ENCODE assay signal across 8 mouse cellular contexts in the genomic region with DNA sequence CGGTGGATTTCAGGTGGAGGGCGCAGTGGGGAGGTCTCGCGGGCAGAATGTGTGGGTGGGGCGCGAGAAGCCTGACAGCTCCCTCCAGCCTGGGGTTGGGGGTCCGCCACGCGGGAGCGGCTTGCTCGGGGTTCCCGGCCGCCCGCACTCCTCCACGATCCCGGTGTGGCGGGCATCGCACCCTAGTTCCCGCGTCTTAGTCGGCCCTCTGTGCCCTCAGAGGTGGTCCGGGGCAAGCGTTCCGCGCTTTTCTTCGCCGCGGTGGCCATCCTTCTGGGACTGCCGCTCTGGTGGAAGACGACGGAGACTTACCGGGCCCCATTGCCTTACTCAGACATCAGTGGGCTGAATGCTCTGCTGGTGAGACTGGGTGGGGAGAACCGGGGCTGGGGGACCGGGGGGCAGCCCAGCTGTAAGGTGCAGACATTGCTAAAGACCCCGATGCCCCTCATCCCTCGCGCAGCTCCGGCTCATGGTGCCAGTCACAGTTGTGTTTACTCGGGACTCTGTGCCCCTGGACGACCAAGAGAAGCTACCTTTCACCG. TPM values are rescaled to one million over a fixed set of nuclear protein-coding genes. Genes with fewer than 3 reads are reported as not detected.
DNase-seq lines count a peak whose midpoint lies in the region; ATAC-seq and TF ChIP-seq lines count a peak whose summit lies in the region.

No protein-coding gene starts in this region.

- TF ChIP-seq POLR2A in MEL (IDR thresholded peaks at IDR 0.05; ENCODE audit: control insufficient read depth in 1 of 2, insufficient read depth in 1 of 2, low read depth in 1 of 2, low read length in 2 of 2, poor library complexity in 1 of 2): no peak; a peak in 1 of 4 replicates

- no peak for TF ChIP-seq CTCF in MEL (IDR thresholded peaks at IDR 0.05 in 2 of 3, conservative IDR thresholded peaks at IDR 0.05 in 1 of 3; ENCODE audit: control insufficient read depth in 1 of 3, insufficient read depth in 1 of 3, low read depth in 2 of 3, low read length in 3 of 3, poor library complexity in 1 of 3, severe bottlenecking in 1 of 3)
- TF ChIP-seq CTCF in forebrain, postnatal 0 days (IDR thresholded peaks at IDR 0.05; ENCODE audit: low read depth): no peak

- no peak for TF ChIP-seq RAD21 in MEL (IDR thresholded peaks at IDR 0.05; ENCODE audit: low read depth, low read length)

- H3K4me2 ChIP-seq in heart, embryonic 16.5 days (ENCODE audit: low read depth, low read length): peak overlapping the region; percentile 83
- H3K4me2 ChIP-seq in forebrain, postnatal 0 days (ENCODE audit: low read depth): peak overlapping the region; percentile 66

- H3K27me3 ChIP-seq in heart, embryonic 16.5 days (ENCODE audit: control insufficient read depth, insufficient read depth, low read length): no peaks in the 10 kb centered on the region
- no peaks in the 10 kb centered on the region for H3K27me3 ChIP-seq in MEL (ENCODE audit: control insufficient read depth in 1 of 2, insufficient read depth in 2 of 2, low read length in 2 of 2)
- no peaks in the 10 kb centered on the region for H3K27me3 ChIP-seq in forebrain, postnatal 0 days (ENCODE audit: insufficient read depth, low read length)

- peaks cover 15% of the 10 kb centered on the region for H3K4me1 ChIP-seq in heart, embryonic 16.5 days (ENCODE audit: control insufficient read depth, insufficient read depth, low read length)
- H3K4me1 ChIP-seq in MEL (ENCODE audit: control insufficient read depth in 1 of 2, insufficient read depth in 2 of 2, low read length in 2 of 2): peaks cover 3 to 4% of the 10 kb centered on the region in 2 experiments; a peak in 2 of 4 replicates
- H3K4me1 ChIP-seq in forebrain, postnatal 0 days (ENCODE audit: insufficient read depth): no peaks in the 10 kb centered on the region

- DNase-seq in heart, adult 18-20 months: no peak
- no peak for DNase-seq in MEL (ENCODE audit: low read depth, low spot score)
- DNase-seq in forebrain, postnatal 0 days: no peak
- DNase-seq in thymus, postnatal 14 days: no peak
- no peak for DNase-seq in embryo, embryonic 11 days

- peaks cover 6% of the 10 kb centered on the region for H3K36me3 ChIP-seq in heart, embryonic 16.5 days (ENCODE audit: control insufficient read depth, insufficient read depth)
- peaks cover 2 to 6% of the 10 kb centered on the region in 2 experiments; a peak in 1 of 4 replicates for H3K36me3 ChIP-seq in MEL (ENCODE audit: control insufficient read depth in 1 of 2, insufficient read depth in 2 of 2, low read length in 2 of 2)
- peaks cover 9% of the 10 kb centered on the region for H3K36me3 ChIP-seq in forebrain, postnatal 0 days (ENCODE audit: insufficient read depth)

- WGBS in heart, embryonic 16.5 days: under 1% methylated on average over 41 of the region's 41 CpGs
- WGBS in forebrain, postnatal 0 days: under 1% methylated on average over 41 of the region's 41 CpGs

- peaks cover 8% of the 10 kb centered on the region for H3K79me2 ChIP-seq in MEL (ENCODE audit: control insufficient read depth, insufficient read depth, low read length, poor library complexity)

- H3K9me3 ChIP-seq in heart, embryonic 16.5 days (replicated peaks; ENCODE audit: control insufficient read depth, low read length): no peaks in the 10 kb centered on the region
- H3K9me3 ChIP-seq in MEL (replicated peaks; ENCODE audit: insufficient read depth, low read length): no peaks in the 10 kb centered on the region
- H3K9me3 ChIP-seq in forebrain, postnatal 0 days (ENCODE audit: low read length): no peaks in the 10 kb centered on the region

- peak; percentile 35 for ATAC-seq in heart, embryonic 16.5 days (replicated peaks; ENCODE audit: extremely low read depth, insufficient read depth, low FRiP score)
- ATAC-seq in forebrain, postnatal 0 days: peak; percentile 67
- ATAC-seq in megakaryocyte-erythroid progenitor cell, adult 5-6 weeks (replicated peaks; ENCODE audit: low FRiP score, low TSS enrichment, poor library complexity, severe bottlenecking): peak; percentile 20; the same call in 1 of the 2 replicates
- ATAC-seq in monocyte, adult 5-6 weeks (replicated peaks; ENCODE audit: insufficient number of reproducible peaks, low FRiP score, low TSS enrichment, poor library complexity, severe bottlenecking): no peak

- no peak overlapping the region for H3K27ac ChIP-seq in heart, embryonic 16.5 days (ENCODE audit: low read length)
- H3K27ac ChIP-seq in MEL (ENCODE audit: control insufficient read depth, low read depth, low read length): peak overlapping the region; percentile 61
- 0 out of 2 replicates have a peak overlapping the region, but pooled peaks have one; percentile 50 for H3K27ac ChIP-seq in forebrain, postnatal 0 days (ENCODE audit: low read depth, low read length)

- peak overlapping the region; percentile 94 for H3K4me3 ChIP-seq in heart, embryonic 16.5 days (ENCODE audit: low read length)
- peak overlapping the region; percentile 67 to 86 for H3K4me3 ChIP-seq in MEL (ENCODE audit: control insufficient read depth in 1 of 2, insufficient read depth in 1 of 2, low read depth in 2 of 2, low read length in 2 of 2)
- peak overlapping the region; percentile 88 for H3K4me3 ChIP-seq in forebrain, postnatal 0 days (ENCODE audit: low read depth, low read length)

- TF ChIP-seq EP300 in MEL (IDR thresholded peaks at IDR 0.05; ENCODE audit: low read depth in 1 of 2, low read length in 2 of 2): no peak

- H3K9ac ChIP-seq in heart, embryonic 16.5 days (ENCODE audit: low read length): peak overlapping the region; percentile 92
- H3K9ac ChIP-seq in MEL (ENCODE audit: control insufficient read depth, low read depth, low read length, poor library complexity, severe bottlenecking): peak overlapping the region; percentile 86
- H3K9ac ChIP-seq in forebrain, postnatal 0 days: peak overlapping the region; percentile 81

RNA-seq across cellular contexts. Expression of a gene that starts 0.4 kb away (rescaled TPM):
- 52.3 and 56.3 TPM in 2 replicates for polyA plus RNA-seq in heart, embryonic 16.5 days (2015; fragmentation: Nextera tagmentation; extraction: Ambion mirVana)
- total RNA-seq in heart, adult 18-20 months (2021): 10 to 100 TPM; 24.6 to 26.7 TPM
- total RNA-seq in MEL (2012; rRNA removed): 27.6 and 28.5 TPM in 2 replicates
- polyA plus RNA-seq in MEL (2012; ENCODE audit: insufficient read depth in 1 of 2, insufficient read length in 2 of 2, low read depth in 1 of 2, low replicate concordance in 2 of 2, missing spikeins in 1 of 2): 10 to 100 TPM; 51.2 to 97.1 TPM
- total RNA-seq in forebrain, postnatal 0 days (2014; rRNA removed): 33.0 and 43.1 TPM in 2 replicates
- polyA plus RNA-seq in forebrain, postnatal 0 days (2015; fragmentation: Nextera tagmentation; extraction: Ambion mirVana): 63.7 and 76.8 TPM in 2 replicates
- total RNA-seq in megakaryocyte-erythroid progenitor cell, adult 5-6 weeks (2014; fragmentation: Nextera tagmentation): 40.5 and 44.5 TPM in 2 replicates
- total RNA-seq in megakaryocyte-erythroid progenitor cell, adult 5-6 weeks (2017): 10.0 and 10.4 TPM in 2 replicates
- 17.5 to 25.1 TPM (median 18.5 TPM) in 3 replicates for total RNA-seq in monocyte, adult 5-6 weeks (2017)

RNA-seq across cellular contexts. Expression of a gene that starts 5.8 kb away (rescaled TPM):
- polyA plus RNA-seq in heart, embryonic 16.5 days (2015; fragmentation: Nextera tagmentation; extraction: Ambion mirVana): 29.0 and 30.7 TPM in 2 replicates
- total RNA-seq in heart, adult 18-20 months (2021): 1 to 10 TPM in 1 of 2 experiments, under 1 TPM in 1; 0.97 to 1.2 TPM
- 3.0 and 4.0 TPM in 2 replicates for total RNA-seq in MEL (2012; rRNA removed)
- 1 to 10 TPM in 1 of 2 experiments, not detected in 1; 8.1 TPM for polyA plus RNA-seq in MEL (2012; ENCODE audit: insufficient read depth in 1 of 2, insufficient read length in 2 of 2, low read depth in 1 of 2, low replicate concordance in 2 of 2, missing spikeins in 1 of 2)
- total RNA-seq in forebrain, postnatal 0 days (2014; rRNA removed): 187 and 207 TPM in 2 replicates
- 182 and 219 TPM in 2 replicates for polyA plus RNA-seq in forebrain, postnatal 0 days (2015; fragmentation: Nextera tagmentation; extraction: Ambion mirVana)
- total RNA-seq in megakaryocyte-erythroid progenitor cell, adult 5-6 weeks (2014; fragmentation: Nextera tagmentation): 0.39 and 2.4 TPM in 2 replicates
- total RNA-seq in megakaryocyte-erythroid progenitor cell, adult 5-6 weeks (2017): 0.84 TPM in 1 of 2 replicates, not detected in the other
- 0.78 to 8.6 TPM (median 1.3 TPM) in 3 replicates for total RNA-seq in monocyte, adult 5-6 weeks (2017)

RNA-seq across cellular contexts. Expression of a gene that starts 14.7 kb away (rescaled TPM):
- 34.0 and 37.1 TPM in 2 replicates for polyA plus RNA-seq in heart, embryonic 16.5 days (2015; fragmentation: Nextera tagmentation; extraction: Ambion mirVana)
- 1 to 10 TPM; 5.2 to 5.8 TPM for total RNA-seq in heart, adult 18-20 months (2021)
- 61.7 and 63.0 TPM in 2 replicates for total RNA-seq in MEL (2012; rRNA removed)
- polyA plus RNA-seq in MEL (2012; ENCODE audit: insufficient read depth in 1 of 2, insufficient read length in 2 of 2, low read depth in 1 of 2, low replicate concordance in 2 of 2, missing spikeins in 1 of 2): 100 to 1,000 TPM in 1 of 2 experiments, not detected in 1; 140 TPM
- 86.5 and 99.7 TPM in 2 replicates for total RNA-seq in forebrain, postnatal 0 days (2014; rRNA removed)
- 72.2 and 72.5 TPM in 2 replicates for polyA plus RNA-seq in forebrain, postnatal 0 days (2015; fragmentation: Nextera tagmentation; extraction: Ambion mirVana)
- 51.2 and 51.5 TPM in 2 replicates for total RNA-seq in megakaryocyte-erythroid progenitor cell, adult 5-6 weeks (2014; fragmentation: Nextera tagmentation)
- 20.0 and 27.2 TPM in 2 replicates for total RNA-seq in megakaryocyte-erythroid progenitor cell, adult 5-6 weeks (2017)
- 88.0 to 122 TPM (median 99.7 TPM) in 3 replicates for total RNA-seq in monocyte, adult 5-6 weeks (2017)

RNA-seq across cellular contexts. Expression of a gene that starts 27.3 kb away (rescaled TPM):
- polyA plus RNA-seq in heart, embryonic 16.5 days (2015; fragmentation: Nextera tagmentation; extraction: Ambion mirVana): 27.7 and 28.5 TPM in 2 replicates
- total RNA-seq in heart, adult 18-20 months (2021): under 1 TPM; 0.28 to 0.35 TPM
- total RNA-seq in MEL (2012; rRNA removed): 40.1 and 50.9 TPM in 2 replicates
- 100 to 1,000 TPM in 1 of 2 experiments, 10 to 100 TPM in 1; 77.5 to 274 TPM for polyA plus RNA-seq in MEL (2012; ENCODE audit: insufficient read depth in 1 of 2, insufficient read length in 2 of 2, low read depth in 1 of 2, low replicate concordance in 2 of 2, missing spikeins in 1 of 2)
- total RNA-seq in forebrain, postnatal 0 days (2014; rRNA removed): 5.7 and 6.5 TPM in 2 replicates
- 3.5 and 4.8 TPM in 2 replicates for polyA plus RNA-seq in forebrain, postnatal 0 days (2015; fragmentation: Nextera tagmentation; extraction: Ambion mirVana)
- 47.4 and 52.6 TPM in 2 replicates for total RNA-seq in megakaryocyte-erythroid progenitor cell, adult 5-6 weeks (2014; fragmentation: Nextera tagmentation)
- total RNA-seq in megakaryocyte-erythroid progenitor cell, adult 5-6 weeks (2017): 42.0 and 62.4 TPM in 2 replicates
- total RNA-seq in monocyte, adult 5-6 weeks (2017): 0.64 to 3.1 TPM (median 1.4 TPM) in 3 replicates

RNA-seq across cellular contexts. Expression of a gene that starts 37.9 kb away (rescaled TPM):
- polyA plus RNA-seq in heart, embryonic 16.5 days (2015; fragmentation: Nextera tagmentation; extraction: Ambion mirVana): 0.32 and 0.51 TPM in 2 replicates
- under 1 TPM; 0.37 to 0.49 TPM for total RNA-seq in heart, adult 18-20 months (2021)
- total RNA-seq in MEL (2012; rRNA removed): 0.73 and 1.6 TPM in 2 replicates
- polyA plus RNA-seq in MEL (2012; ENCODE audit: insufficient read depth in 1 of 2, insufficient read length in 2 of 2, low read depth in 1 of 2, low replicate concordance in 2 of 2, missing spikeins in 1 of 2): 1 to 10 TPM in 1 of 2 experiments, not detected in 1; 1.1 TPM
- 0.38 and 0.62 TPM in 2 replicates for total RNA-seq in forebrain, postnatal 0 days (2014; rRNA removed)
- not detected in 2 replicates for polyA plus RNA-seq in forebrain, postnatal 0 days (2015; fragmentation: Nextera tagmentation; extraction: Ambion mirVana)
- total RNA-seq in megakaryocyte-erythroid progenitor cell, adult 5-6 weeks (2014; fragmentation: Nextera tagmentation): 0.55 and 1.3 TPM in 2 replicates
- total RNA-seq in megakaryocyte-erythroid progenitor cell, adult 5-6 weeks (2017): 0.50 and 0.89 TPM in 2 replicates
- 1.2 TPM in 1 of 3 replicates, not detected in the others for total RNA-seq in monocyte, adult 5-6 weeks (2017)

Comparison
In these comparisons a context has a peak if more than half of its experiments do, and no peak if none do; other contexts are left out.
1. RNA of a gene that starts 5.8 kb away (total RNA-seq): 187 to 207 TPM in forebrain, postnatal 0 days; 3.0 to 4.0 TPM in MEL, 0.78 to 8.6 TPM in monocyte, adult 5-6 weeks, 0.97 to 1.2 TPM in heart, adult 18-20 months and 0.39 to 2.4 TPM in megakaryocyte-erythroid progenitor cell, adult 5-6 weeks; every median in the first group is over 10 times any median in the second.
2. Peak in every context shown above with its lines, with median percentiles within 50 percentile points of each other: H3K4me3 ChIP-seq and H3K9ac ChIP-seq.